Mouse (Mus musculus) hindlimb bud, embryonic 11.5 days (tissue): ENCODE measurements around the gene Clec11a.

Source experiments
- DNase-seq: peaks from one replicate; pipeline ENCODE4 v3.0.0-alpha.2; 2012; ENCODE audit warnings: low read depth, low spot score; ENCODE audit errors: extremely low spot score

Clec11a gene

DNA sequence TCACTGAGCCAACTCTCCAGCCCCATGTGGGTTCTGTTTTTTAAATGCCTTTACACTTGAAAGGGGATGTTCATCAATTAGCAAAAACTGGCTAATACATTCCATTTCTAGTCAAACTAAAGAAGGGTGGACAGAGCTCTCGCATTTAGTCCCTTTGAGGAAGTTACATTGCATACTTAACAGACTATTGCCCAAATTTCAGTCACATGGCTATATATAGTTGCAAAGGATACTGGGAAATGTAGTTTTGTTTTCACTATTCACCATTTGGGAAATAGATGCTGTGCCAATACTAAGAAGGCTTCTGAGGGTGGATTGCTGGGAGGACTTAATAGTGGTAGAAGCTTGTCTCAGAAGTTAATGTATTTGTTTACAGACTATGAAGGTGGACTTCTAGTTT is 25.7 kb downstream of the Clec11a start:
- no peak for DNase-seq

DNA sequence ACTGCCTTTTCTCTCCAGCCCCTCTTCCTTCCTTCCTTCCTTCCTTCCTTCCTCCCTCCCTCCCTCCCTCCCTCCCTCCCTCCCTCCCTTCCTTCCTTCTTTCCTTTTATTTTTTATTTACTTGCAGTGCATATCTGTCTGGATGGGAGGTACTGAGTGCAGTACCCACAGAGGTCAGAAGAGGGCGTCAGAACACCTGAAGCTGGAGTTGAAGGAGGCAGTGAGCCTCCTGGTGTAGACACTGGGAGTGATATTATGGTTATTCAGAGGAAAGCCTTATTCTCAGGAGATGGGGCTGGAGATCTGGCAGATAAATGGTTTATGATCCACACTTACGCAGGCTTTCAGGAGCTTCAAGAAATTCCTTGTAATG is 29.5 kb downstream of the Clec11a start:
- DNase-seq, result no peak

DNA sequence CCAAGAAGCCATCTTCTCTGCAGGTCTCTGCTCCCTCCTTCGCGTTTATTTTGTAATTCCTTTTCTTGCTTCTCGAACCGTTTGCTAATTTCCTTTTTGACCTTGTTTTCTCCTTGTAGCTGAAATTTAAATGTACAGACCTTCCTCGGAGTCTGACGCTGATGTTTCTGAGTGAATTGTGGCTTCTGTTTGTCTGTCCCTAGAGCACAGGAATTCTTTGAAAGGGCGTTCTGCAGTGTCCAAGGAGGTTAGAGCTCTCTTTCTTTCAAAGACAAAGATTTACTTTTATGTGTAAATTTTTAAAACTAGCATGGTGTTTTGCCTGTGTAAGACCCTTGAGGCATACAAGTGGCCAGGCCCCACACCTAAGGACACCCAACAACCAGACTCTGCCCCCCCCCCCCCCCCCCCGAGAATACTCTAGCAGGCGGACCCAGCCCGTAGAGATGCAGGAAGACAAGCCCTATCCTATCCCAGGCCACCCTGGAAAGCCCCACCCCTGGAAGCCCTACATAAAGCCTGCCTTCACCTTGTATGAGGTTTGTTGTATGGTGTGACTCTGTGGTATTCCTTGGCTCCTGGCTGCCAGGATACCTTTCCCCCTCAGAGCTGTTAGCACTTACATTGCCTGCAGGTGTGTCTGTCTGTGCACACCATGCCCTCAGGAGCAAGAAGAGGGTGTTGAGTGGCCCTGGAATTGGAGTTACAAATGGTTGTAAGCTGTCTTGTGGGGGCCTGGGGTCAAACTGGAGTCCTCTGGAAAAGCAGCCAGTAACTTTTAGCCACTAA is 30.0 kb downstream of the Clec11a start:
- DNase-seq, result no peak

DNA sequence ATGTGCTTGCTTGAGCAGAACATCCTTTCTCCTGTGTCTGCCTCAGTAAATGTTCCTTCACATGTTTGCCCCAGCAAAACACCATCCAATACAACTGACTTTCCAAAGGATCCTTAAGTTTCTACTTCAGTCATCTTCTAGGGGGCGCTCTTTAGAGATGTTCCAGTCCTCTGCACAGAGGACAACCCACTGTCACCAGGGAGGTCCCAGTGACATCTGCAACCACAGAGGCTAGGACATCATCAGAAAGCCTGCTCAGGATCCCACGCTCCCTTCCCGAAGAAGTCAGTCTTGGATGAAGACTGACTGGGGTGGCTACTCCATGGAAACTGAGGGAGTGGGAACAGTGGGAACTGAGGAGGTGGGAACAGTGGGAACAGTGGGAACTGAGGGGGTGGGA is 31.2 kb downstream of the Clec11a start:
- no peak for DNase-seq

DNA sequence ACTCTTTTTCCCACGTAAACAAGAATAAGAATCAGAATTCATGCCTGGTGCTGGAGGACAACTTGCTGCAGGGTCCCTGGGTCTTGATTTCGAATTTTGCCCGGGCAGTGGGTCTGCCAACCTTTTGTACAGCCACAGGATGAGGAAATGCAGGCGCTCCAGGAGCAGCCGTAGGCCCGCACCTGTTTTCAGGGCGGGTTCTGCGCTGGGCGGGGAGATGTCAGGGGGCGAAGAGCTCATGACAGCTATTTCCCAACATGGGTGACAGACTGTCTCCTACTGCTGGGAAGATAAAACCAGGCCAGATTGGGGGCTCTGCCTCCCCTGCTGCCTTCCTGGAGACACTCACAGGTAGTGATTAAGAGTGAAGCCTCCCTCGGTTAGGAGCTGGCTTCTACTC is 32.6 kb downstream of the Clec11a start:
- no peak for DNase-seq

DNA sequence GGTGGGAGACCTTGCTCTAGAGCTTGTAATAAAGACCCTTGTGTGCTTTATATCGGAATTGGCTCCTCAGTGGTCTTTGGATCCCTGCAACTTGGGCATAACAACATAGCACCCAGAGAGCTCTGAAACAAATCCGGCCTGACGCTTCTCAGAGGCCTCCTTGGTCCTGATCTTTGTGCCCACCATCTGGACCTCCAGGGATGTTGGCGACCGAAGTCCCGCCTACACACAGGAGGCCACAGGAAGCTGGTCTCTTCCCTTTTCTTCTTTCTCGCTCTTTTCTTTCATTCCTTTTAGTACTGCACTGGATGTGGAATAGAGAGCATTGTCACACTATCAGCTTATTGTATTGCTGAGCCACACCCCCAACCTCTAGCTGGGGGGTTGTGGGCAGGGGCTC is 33.3 kb downstream of the Clec11a start:
- no peak for DNase-seq

DNA sequence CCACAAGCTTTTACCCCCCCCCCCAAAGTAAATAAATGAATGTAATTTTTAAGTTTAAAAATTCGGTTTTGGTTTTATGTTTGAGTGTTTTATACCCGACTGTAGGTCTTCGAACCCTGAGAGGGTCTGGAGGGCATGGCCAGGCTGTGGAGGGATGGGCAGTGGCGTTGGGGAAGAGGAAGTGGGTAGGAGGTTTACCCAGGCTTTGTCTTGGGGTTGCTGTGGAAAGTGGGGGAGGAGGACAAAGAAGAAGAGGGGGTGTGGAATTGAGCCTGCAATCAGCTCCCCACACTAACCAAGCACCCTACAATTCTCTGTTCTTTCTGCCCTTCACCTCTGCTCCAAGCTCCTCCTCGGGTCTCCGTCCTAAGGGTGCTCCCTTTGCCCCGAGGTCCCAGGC is 34.2 kb downstream of the Clec11a start:
- DNase-seq, result no peak

DNA sequence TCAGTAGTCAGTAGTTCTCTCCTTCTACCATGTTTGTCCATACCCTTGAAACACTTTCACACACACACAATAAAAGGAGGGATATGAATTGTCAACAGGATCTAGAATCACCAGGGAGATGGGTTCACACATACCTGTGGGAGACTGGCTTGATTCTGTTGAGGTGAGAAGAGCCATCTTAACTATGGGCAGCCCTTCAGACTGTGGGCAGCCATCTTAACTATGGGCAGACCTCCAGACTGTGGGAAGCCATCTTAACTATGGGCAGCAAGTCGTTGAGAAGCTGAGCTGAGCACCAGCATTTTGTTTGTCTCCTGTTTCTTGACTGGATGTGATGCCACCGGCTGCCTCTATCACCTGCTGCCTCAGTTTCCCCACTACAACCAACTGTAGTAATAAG is 35.4 kb downstream of the Clec11a start:
- no peak for DNase-seq

DNA sequence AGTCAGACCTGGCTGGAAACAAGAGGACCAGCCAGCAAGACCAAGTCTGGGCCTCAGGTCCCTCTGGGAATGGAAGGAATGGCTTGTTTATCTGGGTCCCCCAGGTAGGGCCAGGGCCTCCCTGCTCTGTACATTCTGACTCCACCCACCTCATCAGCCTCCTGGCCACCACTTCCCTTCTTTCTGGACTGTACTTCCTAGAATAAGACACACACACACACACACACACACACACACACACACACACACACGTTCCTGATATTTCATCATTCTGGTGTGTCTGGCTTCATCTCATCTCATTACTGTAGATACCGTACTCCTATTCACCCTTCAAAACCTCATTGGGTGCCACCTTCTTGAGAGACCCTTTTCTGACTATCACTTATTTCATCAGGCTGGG is 37.3 kb downstream of the Clec11a start:
- no peak for DNase-seq

DNA sequence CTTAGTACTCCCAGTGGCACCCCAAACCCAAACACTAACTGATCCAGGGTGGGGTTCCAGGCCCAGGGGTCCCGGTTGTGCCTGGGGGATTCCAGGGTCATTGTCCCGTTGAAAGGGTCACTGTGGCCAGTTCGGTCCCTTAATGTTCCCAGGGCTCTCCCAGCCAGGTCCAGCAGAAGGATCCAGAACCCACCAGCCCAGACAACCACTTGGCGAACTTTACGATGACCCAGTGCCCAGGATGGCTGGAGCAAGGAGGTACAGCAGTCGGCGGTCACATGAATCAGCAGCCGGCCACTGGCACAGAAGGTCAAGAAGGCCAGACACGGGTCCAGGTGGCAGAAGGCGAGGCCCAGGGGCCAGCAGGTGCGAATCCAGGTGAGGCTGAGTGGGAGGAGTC is 38.6 kb downstream of the Clec11a start:
- DNase-seq, result no peak

DNA sequence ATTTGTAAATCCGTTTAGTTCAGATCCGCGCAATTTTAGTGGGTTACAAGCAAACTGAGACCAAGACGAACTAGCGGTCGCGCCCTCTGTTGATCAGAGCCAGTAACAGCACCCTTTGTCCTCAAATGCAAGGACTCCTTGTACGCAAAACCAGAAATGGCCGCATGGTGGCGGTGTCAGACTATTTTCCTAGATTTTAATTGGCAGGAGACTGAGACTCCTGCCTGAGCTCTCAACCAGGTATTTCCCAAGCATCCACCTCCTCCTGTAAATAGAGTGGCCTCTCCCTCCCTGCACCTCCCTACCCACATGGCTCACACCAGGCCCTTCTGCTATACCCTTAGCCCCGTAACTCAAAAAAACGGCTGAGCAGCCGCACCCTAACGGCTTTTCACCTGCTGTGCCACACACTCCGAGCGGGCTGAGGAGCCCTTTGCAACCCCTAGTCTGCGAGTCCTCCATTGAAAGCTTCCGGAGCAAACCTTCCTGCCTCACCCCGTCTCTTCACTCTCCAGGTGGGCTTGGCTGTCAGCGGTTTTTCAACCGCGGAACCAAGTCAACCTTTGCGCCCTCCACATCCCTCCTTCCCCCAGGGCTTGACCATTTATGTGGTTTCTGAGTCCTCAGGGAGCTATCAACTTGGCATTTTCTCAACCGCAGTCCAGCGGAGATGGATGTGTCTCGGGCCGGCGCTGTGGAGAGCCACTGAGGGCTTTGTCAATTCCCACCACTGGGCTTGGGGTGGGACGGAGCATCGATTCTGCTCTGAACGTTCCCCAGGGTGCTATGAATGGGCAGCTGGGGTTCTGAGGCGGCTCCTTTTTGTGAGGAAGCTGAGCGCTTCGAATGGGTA is 43.7 kb downstream of the Clec11a start:
- DNase-seq, result peak; percentile 97

DNA sequence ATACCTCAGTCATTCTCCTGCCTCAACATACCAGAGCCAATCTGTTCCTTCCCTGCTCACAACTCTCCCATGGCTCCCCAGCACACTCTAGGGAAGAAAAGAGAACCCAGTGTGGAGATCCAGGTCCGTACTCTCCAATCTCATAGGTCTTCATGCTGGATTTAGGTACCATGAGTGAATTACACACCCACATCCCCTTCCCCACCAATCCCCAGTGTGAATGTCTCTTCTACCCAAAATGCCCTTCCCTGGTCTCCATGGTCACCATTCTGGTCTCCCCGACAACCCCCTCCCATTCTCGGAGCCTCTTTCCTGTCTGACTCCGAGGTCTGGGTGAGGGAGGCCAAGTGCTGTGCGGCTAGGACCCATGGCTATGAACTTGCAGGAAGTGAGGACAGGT is 45.6 kb downstream of the Clec11a start, which contains the start of gene Gm15517:
Gene Gm15517 (plus strand): TSS at position 301 of the 400 bp plus-strand sequence.
- DNase-seq, result no peak

DNA sequence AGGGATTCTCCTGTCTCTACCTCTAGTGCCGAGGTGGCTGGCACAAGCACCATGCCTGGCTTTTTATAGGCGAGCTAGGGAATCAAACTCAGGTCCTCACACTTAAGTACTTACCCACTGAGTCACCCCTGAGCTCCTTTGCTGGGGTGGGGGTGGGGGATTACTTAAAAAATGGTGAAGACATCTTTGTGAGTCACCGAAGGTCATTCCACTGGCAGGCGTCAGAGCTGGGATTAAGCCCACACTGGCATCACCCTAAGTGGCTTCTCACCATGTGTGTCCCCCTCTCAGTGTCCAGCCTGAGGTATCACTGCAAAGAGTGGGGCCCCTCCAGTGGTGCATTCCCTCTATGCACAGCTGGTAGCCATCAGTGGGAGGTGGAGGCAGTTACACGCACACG is 46.3 kb downstream of the Clec11a start:
- no peak for DNase-seq

DNA sequence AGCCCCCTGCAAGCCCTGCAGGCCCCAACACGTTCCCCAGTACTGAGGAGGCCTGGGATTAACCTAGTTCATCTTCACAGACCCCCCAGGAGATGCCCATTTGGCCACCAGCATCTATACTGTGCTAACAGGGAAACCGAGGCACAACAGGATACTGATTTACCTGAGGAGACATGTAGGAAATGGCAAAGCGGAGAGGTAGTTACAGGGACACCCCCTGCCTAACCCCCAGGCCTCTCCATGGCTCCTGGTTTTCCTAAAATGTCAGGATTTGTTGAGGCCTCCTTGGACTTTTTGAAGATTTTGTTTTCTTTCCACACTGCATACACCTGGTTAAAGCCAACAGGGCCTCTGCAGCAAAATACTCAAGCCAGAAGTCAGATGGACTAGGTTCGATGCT is 49.4 kb downstream of the Clec11a start, which contains the start of gene Acp4:
Gene Acp4 (minus strand): TSS at position 101 of the 400 bp plus-strand sequence.
- no peak for DNase-seq

DNA sequence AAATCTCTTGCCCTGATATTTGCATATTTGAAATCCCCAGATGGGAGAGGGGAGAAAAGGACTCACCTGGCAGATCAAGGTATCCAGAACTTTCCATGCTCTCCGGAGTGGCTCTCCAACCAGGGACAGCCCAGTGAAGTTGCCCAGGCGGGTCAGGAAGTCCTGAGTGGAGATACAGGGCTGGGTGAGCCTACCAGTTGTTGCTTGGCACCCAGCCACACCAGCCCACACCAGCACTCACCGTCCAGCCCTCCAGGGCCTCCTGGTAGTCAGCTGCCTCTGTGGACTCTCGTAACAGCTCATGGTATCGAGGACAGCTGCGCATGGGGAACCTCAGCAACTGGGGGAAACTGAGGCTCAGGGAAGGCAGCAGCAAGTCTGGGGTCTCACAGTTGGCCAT is 51.8 kb downstream of the Clec11a start:
- no peak for DNase-seq

DNA sequence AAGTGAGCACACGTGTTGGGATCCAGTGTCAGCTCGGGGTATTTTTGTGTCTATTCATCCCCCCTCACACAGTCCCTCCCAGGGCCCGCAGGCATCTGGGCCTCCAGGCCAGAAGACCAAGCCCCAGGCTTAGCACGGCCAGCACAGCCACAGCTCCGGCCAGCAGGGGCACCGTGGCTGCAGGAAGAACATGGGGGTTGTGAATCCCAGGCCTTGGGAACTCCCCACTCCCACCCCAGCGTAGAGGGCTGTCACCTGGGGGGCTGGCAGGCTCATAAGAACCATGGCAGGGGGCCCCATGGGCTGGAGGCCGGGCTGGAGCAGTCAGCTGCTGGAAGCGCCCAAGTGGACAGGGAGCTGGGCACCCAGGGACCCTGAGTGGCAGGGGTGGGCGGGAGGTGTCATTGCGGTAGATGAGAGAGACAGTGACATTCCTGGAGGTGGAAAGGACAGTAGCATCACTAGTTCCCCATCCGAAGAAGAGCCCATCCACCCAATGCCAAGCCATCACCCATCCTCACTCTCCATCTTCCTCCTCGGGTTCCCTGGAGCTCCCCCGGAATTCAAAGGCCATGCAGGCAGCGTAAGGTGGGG is 53.6 kb downstream of the Clec11a start:
- DNase-seq, result no peak
